Mouse (Mus musculus) CH12.LX (cell line): ENCODE measurements around the gene Sdc4. TPM values are rescaled to one million over a fixed set of nuclear protein-coding genes. Genes with fewer than 3 reads are reported as not detected.

Experiments used
- DNase-seq: peaks from one replicate; pipeline ENCODE4 v3.0.0-alpha.2; 2013; ENCODE audit errors: extremely low read depth
- H3K27ac ChIP-seq: 2 replicates; pipeline ENCODE4 v1.5.1; 2012; ENCODE audit warnings: low read depth, mild to moderate bottlenecking, control low read depth, moderate library complexity; ENCODE audit not compliant: insufficient read depth
- H3K27me3 ChIP-seq: replicated peaks from 2 replicates; pipeline ENCODE3; 2012; ENCODE audit warnings: inconsistent platforms
- H3K36me3 ChIP-seq, 2 experiments: replicated peaks in 1 of 2; 2 replicates each; pipeline versions ENCODE3 to v1.6.1; 2012; ENCODE audit warnings: inconsistent platforms in 1 of 2, low read length in 1 of 2, mild to moderate bottlenecking in 1 of 2, mixed read lengths in 1 of 2, moderate library complexity in 1 of 2; ENCODE audit not compliant: control insufficient read depth in 1 of 2, insufficient read depth in 1 of 2
- H3K4me1 ChIP-seq, 2 experiments: 2 replicates each; pipeline ENCODE4 v1.6.1; 2012; ENCODE audit warnings: inconsistent platforms in 1 of 2, moderate library complexity in 1 of 2; ENCODE audit not compliant: insufficient read depth in 2 of 2, control insufficient read depth in 1 of 2
- H3K4me2 ChIP-seq: 2 replicates; pipeline ENCODE4 v1.6.1; 2012; ENCODE audit warnings: low read depth, mild to moderate bottlenecking, control low read depth; ENCODE audit not compliant: poor library complexity, insufficient read depth, severe bottlenecking
- H3K4me3 ChIP-seq, 3 experiments: fragments of 150-350 bp in 1 of 3; sonication (generic) in 1 of 3; replicated peaks in 1 of 3; 2 replicates each; pipeline versions ENCODE3 to v1.5.1; 2011 to 2012; ENCODE audit warnings: low read depth in 2 of 3, low read length in 2 of 3, mild to moderate bottlenecking in 2 of 3, moderate library complexity in 2 of 3, control low read depth in 1 of 3, improper control_type of control experiment in 1 of 3, inconsistent platforms in 1 of 3, mixed read lengths in 1 of 3; ENCODE audit not compliant: poor library complexity in 1 of 3
- H3K79me2 ChIP-seq: replicated peaks from 2 replicates; pipeline ENCODE4 v1.6.1; 2012; ENCODE audit warnings: mild to moderate bottlenecking, moderate library complexity; ENCODE audit not compliant: control insufficient read depth, poor library complexity, insufficient read depth, severe bottlenecking; ENCODE audit errors: extremely low read depth
- H3K9ac ChIP-seq: 2 replicates; pipeline ENCODE4 v1.6.1; 2012; ENCODE audit warnings: low read depth, mild to moderate bottlenecking, control low read depth, moderate library complexity; ENCODE audit not compliant: insufficient read depth
- H3K9me3 ChIP-seq: replicated peaks from 2 replicates; pipeline ENCODE3; 2012; ENCODE audit warnings: low read length, inconsistent platforms, mixed read lengths
- BHLHE40 ChIP-seq: IDR thresholded peaks from 2 replicates; pipeline ENCODE4 v1.6.1; 2011; ENCODE audit warnings: mild to moderate bottlenecking, low read depth, low read length, improper control_type of control experiment
- CHD1 ChIP-seq: IDR thresholded peaks from 2 replicates; pipeline ENCODE4 v1.6.1; 2012; ENCODE audit warnings: low read depth, low read length, improper control_type of control experiment, inconsistent platforms
- CHD2 ChIP-seq: IDR thresholded peaks from 2 replicates; pipeline ENCODE4 v1.6.1; 2011; ENCODE audit warnings: low read length, improper control_type of control experiment
- CTCF ChIP-seq, 2 experiments: IDR thresholded peaks in 1 of 2; conservative IDR thresholded peaks in 1 of 2; 2 replicates each; pipeline ENCODE4 v1.5.1; 2011 to 2012; ENCODE audit warnings: low read depth in 2 of 2, low read length in 2 of 2, improper control_type of control experiment in 1 of 2, inconsistent platforms in 1 of 2, mild to moderate bottlenecking in 1 of 2, moderate library complexity in 1 of 2
- E2F4 ChIP-seq: IDR thresholded peaks from 2 replicates; pipeline ENCODE4 v1.6.1; 2011; ENCODE audit warnings: low read depth, low read length, improper control_type of control experiment; ENCODE audit not compliant: insufficient replicate concordance
- GABPA ChIP-seq: IDR thresholded peaks from 2 replicates; pipeline ENCODE4 v1.6.1; 2012; ENCODE audit warnings: low read depth, low read length, improper control_type of control experiment, inconsistent platforms; ENCODE audit not compliant: insufficient replicate concordance
- IRF4 ChIP-seq: IDR thresholded peaks from 2 replicates; pipeline ENCODE4 v1.6.1; 2014; ENCODE audit warnings: low read depth, mild to moderate bottlenecking, inconsistent platforms, low read length, improper control_type of control experiment
- MAX ChIP-seq: IDR thresholded peaks from 2 replicates; pipeline ENCODE4 v1.6.1; 2011; ENCODE audit warnings: low read length, improper control_type of control experiment
- MAZ ChIP-seq: IDR thresholded peaks from 2 replicates; pipeline ENCODE4 v1.6.1; 2012; ENCODE audit warnings: low read depth, mild to moderate bottlenecking, inconsistent platforms, low read length, improper control_type of control experiment, moderate library complexity
- NRF1 ChIP-seq: IDR thresholded peaks from 2 replicates; pipeline ENCODE4 v1.6.1; 2014; ENCODE audit warnings: low read depth, mild to moderate bottlenecking, inconsistent platforms, low read length, improper control_type of control experiment, moderate library complexity
- PAX5 ChIP-seq: IDR thresholded peaks from 2 replicates; pipeline ENCODE4 v1.6.1; 2012; ENCODE audit warnings: low read length, inconsistent platforms, mixed read lengths
- POLR2AphosphoS2 ChIP-seq: IDR thresholded peaks from 2 replicates; pipeline ENCODE4 v1.6.1; 2011; ENCODE audit warnings: low read depth, low read length, improper control_type of control experiment
- RCOR1 ChIP-seq: conservative IDR thresholded peaks from 2 replicates; pipeline ENCODE4 v1.6.1; 2012; ENCODE audit warnings: low read depth, mild to moderate bottlenecking, inconsistent platforms, low read length, improper control_type of control experiment
- SIN3A ChIP-seq: IDR thresholded peaks from 2 replicates; pipeline ENCODE4 v1.6.1; 2012; ENCODE audit warnings: low read length, improper control_type of control experiment, inconsistent platforms
- SMC3 ChIP-seq: IDR thresholded peaks from 2 replicates; pipeline ENCODE4 v1.6.1; 2011; ENCODE audit warnings: low read depth, low read length, improper control_type of control experiment
- TBP ChIP-seq: conservative IDR thresholded peaks from 2 replicates; pipeline ENCODE4 v1.6.1; 2011; ENCODE audit warnings: low read depth, low read length, improper control_type of control experiment
- USF1 ChIP-seq: IDR thresholded peaks from 2 replicates; pipeline ENCODE4 v1.6.1; 2014; ENCODE audit warnings: low read depth, mild to moderate bottlenecking, inconsistent platforms, low read length, improper control_type of control experiment
- USF2 ChIP-seq: conservative IDR thresholded peaks from 2 replicates; pipeline ENCODE4 v1.6.1; 2011; ENCODE audit warnings: low read depth, low read length, improper control_type of control experiment
- ZKSCAN1 ChIP-seq: IDR thresholded peaks from 2 replicates; pipeline ENCODE4 v1.6.1; 2012; ENCODE audit warnings: low read depth, inconsistent platforms, low read length, improper control_type of control experiment, borderline replicate concordance
- ZMIZ1 ChIP-seq: IDR thresholded peaks from 2 replicates; pipeline ENCODE4 v1.6.1; 2012; ENCODE audit warnings: low read depth, mild to moderate bottlenecking, inconsistent platforms, low read length, improper control_type of control experiment
- ZNF384 ChIP-seq: IDR thresholded peaks from 2 replicates; pipeline ENCODE4 v1.6.1; 2012; ENCODE audit warnings: low read depth, low read length, improper control_type of control experiment, inconsistent platforms
- dilution Hi-C: fragments of 300-500 bp; cut with MboI; formaldehyde crosslinking; loops from 2 replicates; pipeline ENCODE4 v1.14.3; 2020; ENCODE audit warnings: low sequenced_read_pairs; ENCODE audit not compliant: extremely low pct_unique_long_range_greater_than_20kb, extremely low pct_ligation_motif_present
- in situ Hi-C: fragments of 300-500 bp; cut with MboI; formaldehyde crosslinking; loops from 3 replicates; pipeline ENCODE4 v1.14.3; 2019; ENCODE audit warnings: low sequenced_read_pairs, low pct_ligation_motif_present, low pct_unique_long_range_greater_than_20kb, mixed read lengths
- polyA plus RNA-seq: library from polyadenylated mRNA; unstranded; fragments of >175 nt; gene quantifications from 2 replicates; pipeline ENCODE4 v1.2.1, GENCODE M21; 2012; ENCODE audit warnings: low read depth; ENCODE audit not compliant: insufficient read length
- total RNA-seq, 2 experiments: library from RNA; depleted of rRNA; stranded (reverse); fragments of 300-350 nt in 1 of 2; fragments of >200 nt in 1 of 2; gene quantifications; 2 replicates each; pipeline ENCODE4 v1.2.3; 2012 to 2014

Gene Sdc4
- total and polyA plus RNA-seq, 3 experiments = 46.6 to 69.9 (median 59.8) TPM

DNA sequence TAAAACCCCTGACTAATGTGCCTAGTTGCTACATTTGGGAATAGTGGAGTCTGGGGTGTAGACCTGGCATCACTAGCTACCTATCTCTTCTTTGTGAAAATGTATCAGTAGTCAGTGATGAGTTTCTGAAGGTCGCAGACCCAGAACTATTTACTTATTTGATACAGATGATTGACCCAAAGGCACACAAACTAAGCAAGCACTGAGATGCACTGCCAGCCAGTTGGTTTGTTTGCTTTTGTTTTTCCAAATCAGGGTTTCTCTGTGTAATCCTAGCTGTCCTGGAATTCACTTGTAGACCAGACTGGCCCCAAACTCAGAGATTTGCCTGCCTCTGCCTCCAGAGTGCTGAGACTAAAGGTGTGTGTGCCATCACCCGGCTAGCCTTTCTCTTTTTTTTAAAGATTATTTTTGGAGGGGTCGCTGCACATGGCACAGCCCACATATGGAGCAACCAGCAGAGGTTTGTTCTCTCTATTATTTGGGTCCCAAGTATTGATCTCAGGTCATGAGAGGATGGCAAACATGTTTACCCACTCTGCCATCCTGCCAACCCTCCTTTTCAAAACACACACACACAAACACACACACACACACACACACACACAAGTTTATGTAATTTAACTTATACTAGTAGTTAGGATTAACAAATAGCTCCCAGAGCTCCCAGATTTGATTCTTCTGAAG, 1.9 kb upstream of the Sdc4 start:
- H3K4me3 ChIP-seq = no peak overlapping the region
- no peak overlapping the region for H3K9ac ChIP-seq
- no peak overlapping the region for H3K4me2 ChIP-seq
- no peaks in the 10 kb centered on the region for H3K36me3 ChIP-seq
- no peak for DNase-seq
- peaks cover 10 to 31% of the 10 kb centered on the region in 2 experiments; a peak in 3 of 4 replicates for H3K4me1 ChIP-seq
- dilution Hi-C loops (no loop called here), in situ Hi-C loops (no loop called here)
- H3K27me3 ChIP-seq = peaks cover 39% of the 10 kb centered on the region
- H3K79me2 ChIP-seq = peaks cover 14% of the 10 kb centered on the region
- peaks cover 12% of the 10 kb centered on the region for H3K9me3 ChIP-seq
- no peak overlapping the region for H3K27ac ChIP-seq
- no peak for TF ChIP-seq MAZ
- no peak for TF ChIP-seq SMC3
- TF ChIP-seq USF2 = no peak
- no peak for TF ChIP-seq MAX
- no peak for TF ChIP-seq E2F4
- no peak for TF ChIP-seq CHD2
- no peak for TF ChIP-seq SIN3A
- no peak for TF ChIP-seq ZMIZ1
- no peak for TF ChIP-seq CTCF (conservative IDR thresholded peaks at IDR 0.05 in 1 of 2, IDR thresholded peaks at IDR 0.05 in 1 of 2; ENCODE audit: low read depth in 2 of 2, low read length in 2 of 2)
- TF ChIP-seq NRF1 = no peak
- TF ChIP-seq ZKSCAN1 = no peak
- TF ChIP-seq, all 38 proteins: peak for 0

DNA sequence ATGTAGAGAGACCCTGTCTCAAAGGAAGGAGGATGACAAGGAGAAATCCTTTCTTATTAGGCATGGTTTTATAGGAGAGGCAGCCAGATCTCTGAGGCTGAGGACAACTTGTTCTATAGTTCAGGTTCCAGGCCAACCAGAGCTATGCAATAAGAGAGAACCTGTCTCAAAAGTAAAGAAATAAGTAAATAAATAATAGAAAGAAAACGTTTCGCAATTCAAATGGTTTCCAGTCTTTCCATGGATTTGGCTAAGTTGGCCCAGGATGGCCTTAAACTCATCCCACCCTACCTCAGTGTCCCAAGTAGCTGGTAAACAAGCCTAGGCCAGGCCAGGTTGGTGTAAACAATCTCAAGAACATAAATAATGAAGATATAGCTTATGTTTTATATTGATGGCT, 1.0 kb upstream of the Sdc4 start:
- Histone ChIP-seq H3K4me1 (peaks cover 14 to 39% of the 10 kb centered on the region in 2 experiments; a peak in 3 of 4 replicates), H3K79me2 (peaks cover 20% of the 10 kb centered on the region), H3K9ac (no peak overlapping the region), H3K4me3 (no peak overlapping the region), H3K27ac (no peak overlapping the region), H3K27me3 (peaks cover 32% of the 10 kb centered on the region), H3K9me3 (peaks cover 4% of the 10 kb centered on the region), H3K36me3 (peaks cover 0 to 7% of the 10 kb centered on the region in 2 experiments), H3K4me2 (no peak overlapping the region)
- dilution Hi-C loops (no loop called here), in situ Hi-C loops (no loop called here)
- no peak for DNase-seq
- TF ChIP-seq SMC3 (no peak), GABPA (no peak), USF1 (no peak), RCOR1 (no peak), SIN3A (no peak), BHLHE40 (no peak), PAX5 (no peak), CHD2 (no peak), CHD1 (no peak), ZNF384 (no peak), TBP (no peak), POLR2AphosphoS2 (no peak), IRF4 (no peak), ZMIZ1 (no peak)
